Mouse (Mus musculus) layer of hippocampus, adult 11-12 months (tissue): ENCODE data around the gene Tamm41.

Source experiments
- DNase-seq: peaks from one replicate; pipeline ENCODE4 v3.0.0; 2022; ENCODE audit warnings: low spot score

Gene Tamm41

DNA sequence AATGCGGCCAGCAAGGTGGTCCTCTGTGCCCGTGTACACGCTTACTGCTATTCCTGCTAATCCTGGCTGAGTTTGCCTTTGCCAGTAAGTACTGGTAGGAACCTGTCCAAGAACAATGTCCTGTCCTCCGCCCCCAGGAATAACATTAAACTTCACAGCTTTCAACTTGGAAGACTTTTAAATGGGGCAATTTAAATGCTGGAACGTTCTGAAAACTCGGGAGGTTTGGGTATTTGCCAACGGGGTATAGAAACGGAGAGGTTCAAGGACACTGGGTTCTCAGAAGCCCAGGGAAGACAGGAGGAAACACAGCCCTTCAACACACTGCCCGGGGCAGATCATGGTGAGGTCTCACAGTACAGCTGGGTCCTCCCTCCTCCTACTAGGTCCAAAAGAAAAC lies 14.8 kb downstream of the Tamm41 start:
- DNase-seq: no peak

DNA sequence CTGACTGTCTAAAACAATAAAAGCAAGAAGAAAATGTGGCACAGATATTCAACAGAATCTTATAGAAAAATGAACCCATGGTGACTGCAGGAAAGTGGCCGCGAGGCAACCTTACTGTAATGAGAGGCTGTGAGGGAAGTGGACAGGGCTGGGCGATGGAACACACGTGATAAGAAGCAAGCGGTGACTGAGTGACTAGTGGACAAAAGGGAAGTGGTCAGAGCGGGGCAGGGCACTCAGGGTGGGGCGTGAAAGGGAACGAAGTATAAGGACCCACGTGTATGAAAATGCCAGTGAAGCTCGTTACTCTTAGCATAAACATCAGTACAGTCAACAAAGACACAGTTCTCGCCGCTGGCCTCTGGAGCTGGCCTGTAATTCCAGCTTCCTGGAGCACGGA lies 22.2 kb downstream of the Tamm41 start:
- DNase-seq: no peak

DNA sequence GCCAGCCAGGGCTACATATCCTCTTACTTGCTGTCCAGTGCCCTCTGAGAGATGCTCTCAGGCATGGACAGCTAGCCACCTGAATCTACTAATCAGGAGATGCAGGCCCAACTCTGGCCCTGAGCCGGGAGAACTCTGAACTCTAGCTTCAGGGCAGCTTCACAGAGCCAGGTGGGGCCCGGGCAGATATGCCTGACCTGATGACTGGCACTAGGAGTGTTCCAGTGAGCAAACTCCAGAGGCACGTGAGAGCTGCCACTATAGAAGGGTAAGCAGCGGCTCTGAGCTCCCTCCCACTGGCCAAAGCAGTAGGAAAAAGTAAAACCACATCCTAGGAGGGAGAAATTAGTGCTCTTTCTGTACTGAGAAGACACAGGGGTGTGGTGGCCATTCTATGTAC lies 24.1 kb downstream of the Tamm41 start:
- no peak for DNase-seq

DNA sequence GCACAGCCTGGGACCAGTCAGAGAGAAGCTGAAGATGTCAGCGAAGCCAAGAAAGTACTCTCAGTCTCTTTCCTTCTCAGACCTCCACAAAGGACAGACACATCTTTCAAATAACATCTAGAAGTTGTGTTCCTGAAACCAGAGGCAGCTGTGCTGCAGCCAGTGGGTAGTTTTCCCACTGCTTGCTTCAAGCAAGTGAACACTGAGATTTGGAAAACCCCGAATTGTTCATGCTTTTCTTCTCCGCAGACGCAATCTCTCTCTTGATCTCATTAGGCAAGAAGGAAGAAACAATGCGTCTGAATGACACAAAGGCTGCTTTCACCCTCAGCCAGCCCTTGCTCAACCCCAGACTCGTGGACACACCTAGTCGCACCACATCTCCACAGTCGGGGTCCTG lies 25.9 kb downstream of the Tamm41 start:
- no peak for DNase-seq

DNA sequence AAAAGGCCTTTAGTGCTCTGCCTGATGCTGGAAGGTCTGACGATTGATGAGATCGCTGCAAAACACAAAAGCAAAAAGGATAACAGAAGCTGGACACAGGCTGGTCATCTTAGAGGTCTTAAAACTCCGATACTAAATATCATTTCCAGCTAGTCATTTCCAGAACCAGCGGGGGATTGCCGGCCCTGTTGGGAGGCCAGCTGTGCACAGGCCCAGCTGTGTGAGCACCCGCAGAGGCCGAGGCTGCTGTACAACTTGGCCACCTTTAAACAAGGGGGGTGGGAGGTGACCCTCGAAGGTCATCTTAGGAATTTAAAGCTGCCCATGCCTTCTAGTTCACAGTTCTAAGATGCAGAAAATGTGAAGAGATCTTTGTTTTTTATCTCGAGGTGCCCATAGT lies 26.9 kb downstream of the Tamm41 start:
- no peak for DNase-seq

DNA sequence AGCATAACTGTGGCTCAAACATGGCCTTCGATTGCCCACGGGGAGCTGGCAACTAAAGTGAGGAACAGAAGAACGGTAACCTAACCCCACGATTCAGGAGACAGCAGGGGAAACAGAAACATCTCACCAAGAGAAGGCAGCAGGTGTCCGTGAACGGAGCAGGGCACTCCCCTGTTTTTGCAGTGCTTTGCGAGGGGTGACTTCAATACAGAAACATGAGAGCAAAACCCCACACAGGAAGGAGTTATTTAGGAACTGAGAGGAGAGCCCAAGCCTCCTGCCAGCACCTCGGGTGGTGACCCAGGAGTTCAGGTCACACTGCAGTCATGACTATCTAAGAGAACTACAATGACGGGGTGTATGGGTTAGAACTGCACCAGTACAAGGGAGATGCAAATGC lies 27.4 kb downstream of the Tamm41 start:
- DNase-seq: no peak

DNA sequence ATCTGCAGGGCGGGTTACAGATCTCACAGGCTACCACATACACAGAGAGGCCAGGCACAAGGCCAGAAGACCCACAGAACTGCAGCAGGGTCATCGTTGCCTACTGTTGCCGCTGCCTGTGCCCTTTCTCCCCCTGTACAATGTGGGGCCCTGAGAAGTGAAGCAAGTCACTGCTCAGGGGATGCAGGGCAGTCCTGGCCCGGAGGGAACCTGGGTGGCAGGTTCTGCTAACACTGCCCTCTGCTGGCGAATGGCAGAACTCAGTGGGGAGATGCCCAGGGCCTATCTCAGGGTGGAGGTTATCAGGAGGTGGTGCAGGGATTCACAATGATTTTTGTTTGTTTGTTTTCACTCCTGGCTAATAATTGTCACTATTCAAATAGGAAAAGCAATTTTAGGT lies 29.9 kb downstream of the Tamm41 start:
- peak; percentile 72 for DNase-seq

DNA sequence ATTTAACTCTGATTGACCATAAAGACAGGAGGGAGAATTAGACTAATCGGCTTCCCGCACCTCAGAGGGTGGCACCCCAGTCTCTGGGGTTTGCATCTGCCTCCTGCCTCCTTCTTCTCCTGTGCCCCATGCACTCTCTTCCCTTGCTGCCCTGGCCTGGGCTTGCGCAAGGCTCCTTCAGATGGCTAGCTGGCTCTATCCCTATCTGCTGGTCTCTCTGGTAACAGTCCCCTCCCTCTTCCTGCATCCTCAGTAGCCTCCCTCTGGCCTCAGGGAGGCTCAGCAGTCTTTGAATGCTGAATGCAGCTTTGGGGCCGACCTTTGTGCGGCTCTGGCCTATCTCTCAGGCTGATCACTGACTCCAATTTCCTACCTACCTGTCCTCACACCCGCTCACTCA lies 30.7 kb downstream of the Tamm41 start:
- no peak for DNase-seq

DNA sequence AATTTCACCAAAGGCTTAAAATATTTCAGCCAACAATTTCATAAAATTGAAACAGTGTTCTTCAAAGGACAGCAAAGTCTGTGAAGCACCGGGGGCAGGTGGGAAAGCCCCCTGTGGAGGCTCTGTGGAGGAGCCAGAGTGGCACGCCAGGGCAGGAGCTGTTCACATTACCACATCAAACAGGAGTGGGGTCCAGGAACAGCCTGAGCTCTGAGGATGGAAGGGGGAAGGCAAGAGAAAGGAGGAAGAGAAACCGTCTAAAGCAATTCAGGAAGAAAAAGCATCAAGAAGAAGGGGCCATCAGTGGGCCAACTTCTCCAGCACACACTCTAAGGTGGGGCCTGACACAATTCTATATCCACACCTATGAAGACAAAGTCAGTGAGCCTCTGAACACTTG lies 31.6 kb downstream of the Tamm41 start:
- no peak for DNase-seq

DNA sequence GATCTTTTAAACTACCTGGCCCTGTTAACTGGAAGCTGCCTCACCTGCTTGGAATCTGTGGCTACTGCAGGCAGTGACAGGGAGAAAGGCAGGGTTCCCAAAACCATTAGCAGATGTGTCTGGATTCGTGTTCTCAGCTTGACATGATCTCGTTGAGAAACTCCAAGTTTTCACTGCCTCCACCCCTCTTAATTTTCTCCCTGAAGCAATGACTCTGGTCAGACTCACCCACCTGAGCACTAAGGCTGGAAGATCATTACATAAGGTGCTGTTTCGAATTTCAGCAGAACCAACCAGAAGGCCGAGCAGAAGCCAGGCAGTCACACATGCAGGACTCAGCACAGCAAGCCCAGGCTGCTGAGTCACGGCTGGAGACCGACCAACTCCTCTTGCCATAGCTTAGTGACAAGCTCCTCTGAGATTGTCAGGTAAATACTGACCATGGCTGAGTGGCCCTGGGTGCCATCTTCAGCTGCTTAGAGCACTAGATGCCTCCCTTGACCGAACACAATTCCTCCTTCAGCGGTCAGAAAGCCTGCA lies 32.3 kb downstream of the Tamm41 start:
- DNase-seq: peak; percentile 76

DNA sequence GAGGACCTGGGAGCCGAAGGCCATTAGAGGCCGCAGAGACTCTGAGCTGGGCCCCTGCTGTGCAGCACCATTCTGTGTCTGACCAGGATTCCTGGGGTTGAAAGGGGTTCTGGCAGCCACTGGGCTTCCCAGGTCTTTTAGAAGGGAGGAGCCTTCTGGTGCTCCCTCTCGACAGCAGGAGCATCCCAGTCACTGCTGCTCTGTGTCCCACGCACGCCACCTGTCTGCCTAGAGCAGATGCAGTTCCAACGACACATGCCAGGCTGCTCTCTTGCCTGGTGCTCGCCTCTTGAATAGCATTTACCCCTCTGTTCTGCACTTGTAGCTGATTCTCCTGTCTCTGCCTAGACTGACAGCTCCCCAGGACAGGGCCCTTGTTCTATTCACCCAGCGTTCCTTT lies 33.0 kb downstream of the Tamm41 start:
- peak; percentile 83 for DNase-seq

DNA sequence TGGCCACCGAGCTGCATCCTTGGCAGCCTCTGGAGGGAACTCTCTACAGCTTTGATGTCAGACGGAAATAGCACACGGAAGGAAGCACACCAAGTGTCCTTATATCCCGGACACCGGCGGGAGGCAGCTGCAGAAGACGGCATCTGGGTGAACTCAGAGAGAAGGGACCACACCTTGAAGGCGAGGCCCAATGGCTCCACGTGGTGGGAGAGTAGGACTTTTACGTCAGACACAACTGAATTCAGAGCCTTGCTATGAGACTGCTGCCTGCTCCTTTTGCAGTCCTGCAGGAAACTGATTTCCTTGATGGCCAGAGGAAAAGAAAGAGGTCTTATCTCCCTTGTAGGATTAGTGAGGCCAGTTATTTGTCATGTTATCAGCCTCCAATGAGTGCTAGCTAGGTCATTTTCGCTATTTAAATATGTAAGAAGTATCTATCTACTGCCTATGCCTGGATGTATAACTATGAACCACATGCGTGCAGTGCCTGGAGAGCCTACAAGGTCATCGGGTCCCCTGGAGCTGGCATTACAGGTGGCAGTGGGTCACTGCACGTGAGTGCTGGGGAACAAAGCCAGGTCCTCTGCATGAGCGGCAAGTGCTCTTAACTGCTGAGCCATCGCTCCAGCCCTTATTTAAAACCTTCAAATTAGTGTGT lies 39.2 kb downstream of the Tamm41 start:
- DNase-seq: no peak

DNA sequence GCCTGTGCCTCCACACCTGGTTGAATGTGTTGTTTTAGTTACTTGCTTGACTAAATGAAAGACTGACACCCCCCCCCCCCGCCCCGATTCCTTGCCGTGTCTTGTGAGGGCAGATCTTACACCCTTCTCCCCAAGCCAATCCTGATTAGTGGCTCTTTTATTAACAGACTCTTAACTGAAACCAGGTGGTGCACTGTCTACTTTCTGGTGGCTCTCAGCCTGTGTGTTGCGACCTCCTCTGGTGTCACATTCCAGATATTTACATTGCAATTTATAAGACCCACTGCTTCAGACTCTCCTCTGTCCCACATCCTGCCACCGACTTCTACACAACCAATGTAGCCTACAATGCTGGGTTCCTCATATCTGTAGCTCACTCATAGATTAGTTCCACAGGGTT lies 40.2 kb downstream of the Tamm41 start:
- DNase-seq: no peak

DNA sequence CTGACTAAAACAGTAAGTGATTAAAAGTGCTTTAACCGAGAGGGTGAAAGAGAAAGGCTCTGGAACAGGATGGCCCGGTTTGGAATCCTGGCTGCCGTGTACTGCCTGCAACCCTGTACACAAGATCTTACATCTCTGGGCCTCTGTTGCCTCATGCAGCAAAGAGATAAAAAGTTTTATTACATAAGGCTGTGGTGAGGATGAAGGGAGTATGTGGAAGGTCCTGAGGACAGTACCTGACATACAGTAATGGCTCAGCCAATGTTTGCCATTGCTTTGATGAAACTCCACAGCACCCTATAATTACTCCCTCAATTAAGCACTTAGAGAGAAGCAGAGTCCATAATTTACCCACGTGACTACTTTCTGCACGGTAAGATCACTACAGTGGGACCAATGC lies 40.8 kb downstream of the Tamm41 start:
- DNase-seq: no peak

DNA sequence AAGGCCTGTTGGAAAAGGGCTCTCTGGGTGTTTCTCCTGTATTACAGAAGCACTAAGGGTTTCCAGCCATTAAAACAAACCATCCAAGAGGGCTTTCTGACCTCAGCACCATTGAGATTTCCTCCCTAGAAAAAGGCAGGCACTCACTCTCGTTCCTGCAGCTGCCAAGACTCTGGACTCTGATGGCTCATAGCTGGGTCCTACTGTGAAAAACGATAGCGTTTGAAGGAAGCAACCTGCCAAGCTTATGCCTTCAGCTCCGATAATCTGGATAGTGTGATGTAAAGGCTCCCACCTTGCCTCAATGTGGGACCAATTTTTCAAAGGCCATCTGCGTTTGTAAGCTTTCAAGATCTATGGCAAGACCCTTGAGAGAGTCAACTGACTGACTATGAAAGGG lies 43.6 kb downstream of the Tamm41 start:
- no peak for DNase-seq

DNA sequence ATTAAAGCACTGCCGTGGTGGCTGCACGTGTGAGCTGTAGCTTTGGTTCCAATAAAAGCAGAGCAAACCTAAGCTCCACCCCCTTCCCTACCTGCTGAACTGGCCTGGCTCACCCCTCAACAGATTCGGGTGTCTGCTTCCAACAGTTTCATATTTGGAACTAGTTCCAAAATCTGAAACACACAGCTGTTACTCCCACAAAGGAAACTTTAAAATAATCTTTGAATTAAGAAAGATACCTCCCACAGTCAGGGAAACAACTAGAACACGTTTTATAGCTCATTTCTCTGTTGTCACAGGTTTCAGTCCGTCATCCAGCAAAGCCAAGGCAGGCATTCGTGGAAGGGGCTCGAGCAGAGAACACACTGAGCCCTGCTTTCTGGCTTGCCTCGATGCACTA lies 44.0 kb downstream of the Tamm41 start:
- peak; percentile 35 for DNase-seq

DNA sequence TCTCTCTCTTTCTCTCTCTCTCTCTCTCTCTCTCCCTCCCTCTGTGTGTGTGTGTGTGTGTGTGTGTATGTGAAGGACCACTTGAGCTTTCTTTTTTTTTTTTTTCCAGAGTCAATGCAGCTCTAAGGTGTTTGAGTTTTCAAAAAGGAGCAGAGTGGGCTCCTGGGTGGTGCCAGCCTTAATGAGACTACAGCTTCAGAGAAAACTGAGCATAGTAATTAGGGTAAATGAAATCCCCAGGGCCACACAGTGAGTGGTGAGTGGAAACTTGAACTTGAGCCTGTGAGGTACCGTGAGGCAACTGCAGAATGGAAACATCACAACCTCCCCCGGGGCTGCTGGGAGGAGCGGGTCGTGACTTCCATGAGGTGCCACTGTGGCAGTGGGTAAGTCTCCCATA lies 45.8 kb downstream of the Tamm41 start:
- no peak for DNase-seq

DNA sequence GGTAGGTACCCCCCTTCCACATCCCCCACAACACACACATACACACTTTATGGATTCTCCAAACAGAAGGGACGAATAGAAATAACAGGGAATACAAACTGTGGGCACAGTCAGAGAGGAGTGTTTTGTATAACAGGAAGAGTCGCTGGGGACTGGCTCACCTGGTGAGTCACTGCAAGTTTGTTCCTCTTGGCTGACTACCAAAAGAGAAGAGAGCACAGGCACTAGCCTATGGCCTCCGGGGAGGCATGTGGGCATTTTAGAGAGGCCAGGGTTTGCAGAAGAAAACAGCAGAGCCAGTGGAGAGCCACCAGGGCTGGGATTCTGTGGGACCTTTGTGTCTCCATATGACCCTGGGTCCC lies 49.1 kb downstream of the Tamm41 start:
- DNase-seq: no peak

DNA sequence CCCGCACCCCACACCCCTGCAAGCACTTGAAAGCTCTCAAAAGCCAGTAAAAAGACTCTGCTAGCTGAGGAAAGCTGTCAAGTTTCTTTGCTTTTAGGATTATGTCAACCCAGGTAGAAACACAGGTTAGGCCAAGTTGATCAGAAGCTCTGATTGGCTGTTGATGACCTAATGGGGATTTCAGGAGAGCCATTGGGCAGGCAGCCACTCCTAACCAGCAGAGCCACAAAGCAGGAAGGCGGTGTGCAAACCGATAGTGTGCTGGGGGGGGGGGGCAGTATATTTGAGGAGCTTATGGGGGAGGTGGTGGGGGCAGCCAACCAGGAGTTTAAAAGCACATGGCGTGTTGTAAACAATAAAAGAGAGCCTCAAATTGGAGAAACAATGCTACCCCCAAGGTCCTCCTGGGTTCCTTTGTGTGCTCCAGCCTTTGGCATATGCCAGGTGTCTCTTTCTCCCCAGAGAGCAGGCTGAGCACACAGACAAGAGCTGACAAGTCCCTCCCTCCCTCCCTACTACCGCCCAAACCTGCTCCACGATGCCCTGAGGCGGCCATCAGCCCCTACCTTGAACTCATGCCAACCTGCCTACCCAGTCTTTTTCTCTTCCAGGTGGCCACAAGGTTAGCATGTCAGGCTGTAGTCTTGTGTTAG lies 49.6 kb downstream of the Tamm41 start:
- no peak for DNase-seq

DNA sequence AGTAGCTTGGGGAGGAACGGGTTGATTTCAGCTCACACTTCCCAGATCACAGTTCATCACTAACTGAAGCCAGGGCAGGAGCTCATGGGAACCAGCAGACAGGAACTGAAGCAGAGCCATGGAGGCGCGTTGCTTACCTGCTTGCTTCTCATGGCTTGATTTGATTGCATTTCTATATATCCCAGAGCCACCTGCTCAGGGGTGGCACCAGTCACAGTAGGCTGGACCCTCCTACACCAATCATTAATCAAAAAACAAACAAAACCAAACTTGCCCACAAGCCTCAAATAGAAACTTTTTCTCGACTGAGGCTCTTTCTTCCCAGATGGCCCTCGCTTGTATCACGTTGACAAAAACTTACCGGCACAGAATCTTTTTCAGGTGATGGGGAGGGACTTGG lies 55.0 kb downstream of the Tamm41 start:
- no peak for DNase-seq

DNA sequence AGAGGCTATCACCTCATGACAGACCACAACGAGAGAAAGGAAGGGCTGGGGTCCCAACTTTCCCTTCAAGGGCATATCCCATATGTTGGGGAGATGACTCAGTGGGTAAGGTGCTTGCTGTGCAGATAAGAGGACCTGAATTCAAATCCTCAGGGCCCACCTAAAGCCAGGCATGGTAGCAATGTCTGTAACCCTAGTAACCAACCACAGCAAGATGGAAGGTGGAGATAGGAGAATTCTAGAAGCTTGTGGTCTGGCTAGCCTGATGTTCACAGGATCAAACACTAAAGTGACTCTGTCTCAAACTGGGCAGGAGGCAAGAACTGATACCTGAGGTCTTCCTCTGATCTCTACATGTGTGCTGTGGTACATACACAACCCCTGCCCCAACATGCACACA lies 58.0 kb downstream of the Tamm41 start:
- DNase-seq: no peak

DNA sequence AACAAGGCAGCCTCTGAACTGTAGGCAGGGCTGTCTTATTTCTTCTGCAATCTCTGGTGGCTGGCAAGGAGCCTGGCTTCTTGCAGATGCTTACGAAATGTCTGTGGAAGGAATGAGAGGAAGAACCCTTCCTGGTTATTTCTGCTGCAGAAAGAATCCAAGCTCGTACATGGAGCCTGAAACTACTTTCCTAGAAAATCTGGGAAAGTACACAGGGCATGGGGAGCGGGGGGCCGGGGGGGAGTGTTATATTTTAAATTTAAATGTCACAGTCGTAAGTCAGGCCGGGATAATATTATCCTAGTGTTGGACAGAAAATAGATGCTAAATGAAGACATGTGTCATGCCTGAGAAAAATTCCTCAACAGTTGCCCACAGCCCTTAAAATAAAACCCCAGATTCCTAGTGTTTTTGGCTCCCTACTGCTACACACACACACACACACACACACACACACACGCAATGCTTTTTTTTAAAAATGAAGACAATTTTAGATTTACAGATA lies 60.7 kb downstream of the Tamm41 start:
- DNase-seq: peak; percentile 68

DNA sequence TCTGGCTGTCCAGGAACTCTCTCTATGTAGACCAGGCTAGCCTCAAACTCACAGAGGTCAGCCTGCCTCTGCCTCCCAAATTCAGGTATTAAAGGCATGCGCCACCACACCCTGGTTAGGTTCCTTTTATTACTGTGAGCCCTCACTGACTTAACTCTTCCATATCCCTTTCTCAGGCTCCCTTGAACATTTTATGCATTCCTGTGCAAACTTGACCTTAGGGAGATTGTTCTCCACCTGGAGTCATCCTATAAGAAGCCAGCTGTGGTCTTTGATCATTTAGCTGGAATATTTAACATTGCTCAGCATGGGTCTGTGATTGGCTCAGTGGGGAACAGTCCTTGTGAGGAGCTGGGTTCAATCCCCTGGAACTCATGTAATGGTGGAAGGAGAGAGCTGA lies 63.3 kb downstream of the Tamm41 start:
- DNase-seq: no peak

DNA sequence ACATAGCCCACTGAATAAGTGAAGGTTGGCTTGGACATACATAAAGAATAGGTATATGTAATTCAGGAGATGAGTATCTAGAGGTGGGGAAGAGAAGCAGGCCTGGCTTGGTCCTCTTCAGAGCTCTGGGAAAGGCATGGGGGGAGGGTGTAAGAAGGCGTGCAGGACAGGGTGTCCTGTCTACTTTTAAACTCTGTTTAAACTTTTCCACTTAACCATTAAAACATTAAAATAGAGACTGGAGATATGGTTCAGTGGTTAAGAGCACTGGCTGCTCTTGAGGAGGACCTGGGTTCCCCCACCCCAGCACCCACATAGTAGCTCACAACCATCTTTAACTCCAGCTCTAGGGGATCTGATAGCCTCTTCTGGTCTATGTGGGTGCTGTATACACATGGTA lies 64.7 kb downstream of the Tamm41 start:
- no peak for DNase-seq
